Mouse (Mus musculus): ENCODE data around the gene Ube2d2b. TPM values are rescaled to one million over a fixed set of nuclear protein-coding genes. Genes with fewer than 3 reads are reported as not detected.

The Ube2d2b gene
- polyA plus RNA-seq, 1 experiment from 2014 or later: 0.21 TPM

- Histone ChIP-seq H3K27ac (no peak overlapping the region), H3K4me2 (no peak overlapping the region), H3K9ac (no peak overlapping the region), H3K4me1 (no peaks in the 10 kb centered on the region), H3K27me3 (replicated peaks) (no peaks in the 10 kb centered on the region), H3K9me3 (no peaks in the 10 kb centered on the region), H3K36me3 (no peaks in the 10 kb centered on the region), H3K4me3 (replicated peaks) (no peak overlapping the region)
- no peak; the same call in 1 of the 2 replicates for ATAC-seq (ENCODE audit: insufficient read depth, low FRiP score, low read depth)
- WGBS: 63% methylated on average over 5 of the region's 5 CpGs
These were observed 50.8 kb downstream of the Ube2d2b start for GRCm38 (mm10) chr5:107880710-107881109.

Other genes with a start within 250 kb of the Ube2d2b start
- 16.3 and 17.5 TPM in 2 replicates for gene Rpap2, start 232.7 kb upstream of the Ube2d2b start, polyA plus RNA-seq (2015; fragmentation: Nextera tagmentation; extraction: Ambion mirVana)
- 26.1 and 27.5 TPM in 2 replicates for gene Glmn, start 232.2 kb upstream of the Ube2d2b start, polyA plus RNA-seq (2015; fragmentation: Nextera tagmentation; extraction: Ambion mirVana)
- gene Gfi1, start 104.1 kb upstream of the Ube2d2b start, polyA plus RNA-seq (2015; fragmentation: Nextera tagmentation; extraction: Ambion mirVana): 1.6 and 2.5 TPM in 2 replicates
- gene Evi5, start 45.0 kb downstream of the Ube2d2b start, polyA plus RNA-seq (2015; fragmentation: Nextera tagmentation; extraction: Ambion mirVana): 65.3 and 73.0 TPM in 2 replicates
- 73.7 and 75.9 TPM in 2 replicates for gene Rpl5, start 70.4 kb downstream of the Ube2d2b start, polyA plus RNA-seq (2015; fragmentation: Nextera tagmentation; extraction: Ambion mirVana)
- 24.1 and 28.7 TPM in 2 replicates for gene Fam69a, start 157.0 kb downstream of the Ube2d2b start, polyA plus RNA-seq (2015; fragmentation: Nextera tagmentation; extraction: Ambion mirVana)
- gene Mtf2, start 235.6 kb downstream of the Ube2d2b start, polyA plus RNA-seq (2015; fragmentation: Nextera tagmentation; extraction: Ambion mirVana): 77.7 and 78.7 TPM in 2 replicates

Data from stomach, embryonic 15.5 days (tissue).